Mouse (Mus musculus): ENCODE results near the gene Dmrta2. TPM values are rescaled to one million over a fixed set of nuclear protein-coding genes. Genes with fewer than 3 reads are reported as not detected.

The Dmrta2 gene
- 0.16 and 0.18 TPM in 2 replicates for total RNA-seq (2023)

GRCm38 (mm10) chr4:109977148-109978067, at the start of gene Dmrta2:
Gene Dmrta2, plus strand, starts transcription at chr4:109978053.

All from neutrophil, adult 65 days (primary cell).